Mouse (Mus musculus) C2C12 (cell line): ENCODE results near the gene Pdpk1.

ENCODE experiments used
- CEBPB ChIP-seq: IDR thresholded peaks from one replicate; pipeline ENCODE4 v1.6.1; 2011; ENCODE audit warnings: low read depth, mild to moderate bottlenecking, control low read depth, moderate library complexity
- CTCF ChIP-seq: IDR thresholded peaks from one replicate; pipeline ENCODE4 v1.5.1; 2011; ENCODE audit not compliant: control insufficient read depth, insufficient read depth, insufficient read length
- FOSL1 ChIP-seq: IDR thresholded peaks from one replicate; pipeline ENCODE4 v1.8.0; 2011; ENCODE audit warnings: mild to moderate bottlenecking, low read length; ENCODE audit not compliant: poor library complexity, insufficient read depth, severe bottlenecking

- TF ChIP-seq CEBPB (no peak), CTCF (no peak), FOSL1 (no peak)
Observed at GRCm38 (mm10) chr17:24126801-24127200, 23.9 kb downstream of the Pdpk1 start.
